Mouse (Mus musculus) WW6 (cell line): ENCODE results near the gene Mrps18b.

Source experiments
- DNase-seq: peaks from one replicate; pipeline ENCODE4 v3.0.0-alpha.2; 2013; ENCODE audit warnings: low read depth, low spot score

Gene Mrps18b

GRCm38 (mm10) chr17:35874721-35875120, 41.5 kb downstream of the Mrps18b start:
- DNase-seq, result no peak

GRCm38 (mm10) chr17:35873774-35874519, 42.2 kb downstream of the Mrps18b start:
- no peak for DNase-seq

- DNase-seq, result no peak
Observed at GRCm38 (mm10) chr17:35870884-35871696, 45.1 kb downstream of the Mrps18b start.

GRCm38 (mm10) chr17:35870151-35870883, 45.9 kb downstream of the Mrps18b start:
- DNase-seq, result no peak

GRCm38 (mm10) chr17:35869346-35870067, 46.7 kb downstream of the Mrps18b start:
- no peak for DNase-seq

- DNase-seq, result no peak
Observed at GRCm38 (mm10) chr17:35868961-35869345, 47.2 kb downstream of the Mrps18b start.

GRCm38 (mm10) chr17:35868165-35868820, 47.9 kb downstream of the Mrps18b start:
- DNase-seq, result no peak

- no peak for DNase-seq
Observed at GRCm38 (mm10) chr17:35866911-35867890, 49.0 kb downstream of the Mrps18b start.

GRCm38 (mm10) chr17:35866281-35866831, 49.8 kb downstream of the Mrps18b start:
- DNase-seq, result no peak

GRCm38 (mm10) chr17:35865481-35866280, 50.5 kb downstream of the Mrps18b start, which contains the start of gene Ppp1r18:
TSS of gene Ppp1r18 (plus strand) at chr17:35865593.
- no peak for DNase-seq

- no peak for DNase-seq
Observed at GRCm38 (mm10) chr17:35864832-35865353, 51.3 kb downstream of the Mrps18b start.

GRCm38 (mm10) chr17:35861198-35861857, 54.9 kb downstream of the Mrps18b start, which contains the start of gene Nrm:
TSS of gene Nrm (plus strand) at chr17:35861318.
- no peak for DNase-seq

- no peak for DNase-seq
Observed at GRCm38 (mm10) chr17:35860831-35861197, 55.4 kb downstream of the Mrps18b start.
